Mouse (Mus musculus) lung, adult 2 months (tissue): ENCODE results near the gene Rsbn1l. TPM values are rescaled to one million over a fixed set of nuclear protein-coding genes. Genes with fewer than 3 reads are reported as not detected.

Source experiments
- DNase-seq: peaks from one replicate; pipeline ENCODE4 v3.0.0; 2022
- H3K4me1 ChIP-seq: fragments of 200-500 bp; 2 replicates; pipeline ENCODE4 v1.6.1; 2011; ENCODE audit warnings: low read length; ENCODE audit not compliant: control insufficient read depth, insufficient read depth
- H3K4me3 ChIP-seq: fragments of 200-500 bp; replicated peaks from 2 replicates; pipeline ENCODE3; 2011; ENCODE audit warnings: low read depth, mild to moderate bottlenecking, control low read depth, low read length; ENCODE audit errors: extremely low read depth
- CTCF ChIP-seq: fragments of 200-500 bp; IDR thresholded peaks from 2 replicates; pipeline ENCODE4 v1.5.1; 2011; ENCODE audit warnings: mild to moderate bottlenecking, low read length, control low read depth; ENCODE audit not compliant: insufficient read depth
- POLR2A ChIP-seq: fragments of 200-500 bp; IDR thresholded peaks from 2 replicates; pipeline ENCODE4 v1.6.1; 2011; ENCODE audit warnings: low read depth, mild to moderate bottlenecking, control low read depth, low read length, borderline replicate concordance; ENCODE audit errors: extremely low read depth
- WGBS: fragments of 180-500 bp; shearing (Covaris S2); methylation state at CpG from one replicate; pipeline ENCODE4 v1.1.7; 2018; 5-methylcytosine and 5-hydroxymethylcytosine counted together
- polyA plus RNA-seq: library from polyadenylated mRNA; depleted of rRNA; stranded (reverse); fragments of >200 nt; gene quantifications from 2 replicates; pipeline ENCODE4 v1.2.3, GENCODE M21; 2012

Rsbn1l gene
- polyA plus RNA-seq, 1 experiment: 7.0 TPM

DNA sequence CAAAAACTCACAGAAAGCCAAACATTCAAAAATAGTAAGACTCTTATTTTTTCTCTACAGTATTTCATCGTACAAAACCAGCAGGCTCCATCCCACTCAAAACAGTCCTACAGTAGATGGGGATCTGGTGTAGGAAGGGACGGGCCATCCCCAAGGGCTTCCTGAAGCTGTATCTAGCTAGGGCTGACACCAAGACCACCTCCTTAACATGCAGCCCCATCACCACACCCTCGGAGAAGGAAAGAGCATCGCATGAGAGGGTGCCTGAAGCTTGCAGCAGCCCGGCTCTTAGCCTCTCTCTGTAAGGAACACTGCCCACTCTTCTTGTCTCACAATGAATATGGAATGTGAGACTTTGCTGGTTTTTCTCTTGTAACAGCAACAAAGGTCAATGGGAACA is 17.7 kb downstream of the Rsbn1l start:
- peaks cover 28% of the 10 kb centered on the region for H3K4me1 ChIP-seq
- DNase-seq: no peak
- no peak for TF ChIP-seq CTCF
- no peak for TF ChIP-seq POLR2A
- WGBS: 53% methylated on average over 5 of the region's 5 CpGs
- H3K4me3 ChIP-seq: no peak overlapping the region

DNA sequence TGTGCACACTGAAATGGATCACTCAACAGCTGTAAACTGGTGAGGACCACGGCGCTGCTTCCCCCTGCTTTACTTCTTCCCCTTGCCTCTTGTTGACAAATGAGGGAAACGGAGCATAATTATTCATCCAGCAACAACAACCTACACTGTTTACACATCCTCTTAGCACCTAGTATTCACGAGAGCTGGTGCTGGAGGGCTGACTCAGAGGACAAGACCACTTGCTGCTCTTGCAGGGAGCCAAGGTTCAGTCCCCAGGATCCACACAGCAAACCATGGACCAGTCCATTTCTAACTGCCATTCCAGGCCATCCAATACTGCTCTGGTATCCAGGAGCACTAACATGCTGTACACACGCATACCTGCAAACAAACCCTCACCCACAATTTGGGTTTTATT is 20.3 kb downstream of the Rsbn1l start:
- no peak for DNase-seq
- H3K4me3 ChIP-seq: no peak overlapping the region
- 41% methylated on average over 5 of the region's 5 CpGs for WGBS
- H3K4me1 ChIP-seq: peaks cover 22% of the 10 kb centered on the region
- no peak for TF ChIP-seq CTCF
- no peak for TF ChIP-seq POLR2A

DNA sequence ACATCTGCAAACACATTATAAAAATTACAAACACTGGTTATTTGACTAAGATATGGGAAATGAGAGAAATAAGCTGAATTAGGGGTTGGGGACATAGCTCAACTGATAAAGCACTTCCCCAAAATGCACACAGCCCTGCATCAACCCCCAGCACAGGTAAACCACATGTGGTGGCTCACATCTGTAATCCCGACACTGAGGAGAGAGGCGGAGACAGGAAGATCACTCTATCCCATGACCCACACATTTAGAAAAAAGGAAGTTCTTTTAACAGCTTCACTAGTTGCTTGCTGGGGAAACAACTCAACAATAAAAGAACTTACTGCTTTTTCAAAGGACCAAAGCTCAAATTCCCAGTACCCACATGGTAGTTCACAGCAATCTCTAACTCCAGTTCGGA is 23.6 kb downstream of the Rsbn1l start:
- no peak for DNase-seq
- H3K4me1 ChIP-seq: peaks cover 27% of the 10 kb centered on the region

DNA sequence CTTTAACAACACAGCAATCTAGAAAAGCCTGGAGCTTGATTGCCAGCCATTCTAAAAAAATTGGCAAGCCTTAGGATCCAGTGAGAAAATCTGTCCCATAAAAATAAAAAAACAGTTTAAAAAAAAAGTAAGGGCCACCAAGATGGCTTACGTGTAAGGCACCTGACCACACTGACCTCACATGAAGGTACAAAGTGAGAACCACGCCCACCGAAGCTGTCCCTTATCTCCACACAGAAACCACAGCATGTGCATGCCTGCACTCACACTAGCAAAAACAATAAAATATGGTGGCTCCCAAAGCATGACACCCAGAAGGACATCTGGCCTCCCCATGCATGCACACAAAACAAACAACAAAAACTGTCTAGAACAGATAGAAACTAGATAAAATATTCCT is 24.9 kb downstream of the Rsbn1l start:
- no peak overlapping the region for H3K4me3 ChIP-seq
- WGBS: 79% methylated on average over 3 of the region's 3 CpGs
- DNase-seq: no peak
- TF ChIP-seq CTCF: no peak
- TF ChIP-seq POLR2A: no peak
- peaks cover 29% of the 10 kb centered on the region for H3K4me1 ChIP-seq

More for the DNA sequence above, 23.6 kb downstream of the Rsbn1l start:
- H3K4me3 ChIP-seq: no peak overlapping the region
- WGBS: 76% methylated on average over 3 of the region's 3 CpGs
- no peak for TF ChIP-seq CTCF
- no peak for TF ChIP-seq POLR2A

DNA sequence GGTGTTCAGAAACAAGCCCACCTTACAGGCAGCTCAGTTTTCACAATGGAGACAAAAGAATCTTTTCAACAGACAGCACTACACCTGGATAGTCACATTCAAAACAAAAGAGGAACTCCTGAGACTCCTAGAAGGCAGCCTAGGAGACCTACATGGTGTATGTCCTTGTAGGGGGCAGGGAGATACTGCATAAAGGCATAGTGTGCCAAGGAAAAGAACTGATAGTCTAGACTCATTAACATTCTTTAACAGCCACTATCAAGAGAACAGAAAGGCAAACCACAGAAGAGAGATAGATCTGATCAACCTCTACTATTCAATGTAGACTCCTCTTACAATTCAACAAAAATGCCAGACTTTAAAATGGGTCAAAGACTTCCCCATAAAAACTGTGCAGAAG is 25.8 kb downstream of the Rsbn1l start:
- H3K4me3 ChIP-seq: no peak overlapping the region
- peaks cover 22% of the 10 kb centered on the region for H3K4me1 ChIP-seq
- no peak for DNase-seq
- TF ChIP-seq POLR2A (no peak), CTCF (no peak)

DNA sequence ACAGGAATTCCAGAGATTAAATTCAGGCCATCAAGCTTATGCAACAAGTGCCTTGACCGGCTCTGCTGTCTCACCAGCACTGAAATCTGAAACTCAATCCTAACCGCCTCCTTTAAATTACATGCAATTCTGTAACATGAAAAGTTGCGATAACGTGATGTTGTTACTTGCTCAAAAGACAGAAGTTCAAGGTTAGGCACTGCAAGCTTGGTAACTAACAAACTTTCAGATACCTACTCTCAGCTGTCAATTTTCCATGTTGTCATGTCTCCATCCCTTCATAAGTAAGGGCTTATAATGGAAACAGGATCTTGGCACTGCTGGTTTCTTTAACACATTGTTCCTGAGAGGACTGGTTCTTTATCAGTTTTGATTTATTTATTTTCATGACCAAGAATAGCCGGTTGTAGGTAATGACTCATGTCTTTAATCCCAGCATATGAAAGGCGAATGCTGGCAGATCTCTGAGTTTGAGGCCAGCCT is 26.5 kb downstream of the Rsbn1l start:
- no peak for DNase-seq
- 34% methylated on average over 6 of the region's 6 CpGs for WGBS
- TF ChIP-seq POLR2A: no peak
- TF ChIP-seq CTCF: no peak
- no peak overlapping the region for H3K4me3 ChIP-seq
- H3K4me1 ChIP-seq: peaks cover 19% of the 10 kb centered on the region

DNA sequence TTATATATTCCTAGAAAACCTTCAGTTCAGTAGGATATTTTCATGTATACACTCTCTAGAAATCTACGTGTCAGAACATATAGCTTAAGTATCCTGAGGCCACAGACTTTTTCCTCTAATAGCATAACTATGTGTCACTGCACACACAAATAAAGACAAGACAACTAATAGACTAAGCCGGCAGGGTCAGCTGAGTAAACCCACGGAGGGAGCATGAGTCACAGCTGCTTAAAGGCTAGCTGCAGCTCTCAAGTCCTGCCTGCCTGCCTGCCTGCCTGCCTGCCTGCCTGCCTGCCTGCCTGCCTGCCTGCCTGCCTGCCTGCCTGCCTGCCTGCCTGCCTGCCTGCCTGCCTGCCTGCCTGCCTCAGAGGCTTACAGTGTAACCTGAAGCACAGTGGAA is 30.7 kb downstream of the Rsbn1l start:
- TF ChIP-seq CTCF (no peak), POLR2A (no peak)
- Histone ChIP-seq H3K4me3 (no peak overlapping the region), H3K4me1 (peaks cover 9% of the 10 kb centered on the region)
- no peak for DNase-seq
- WGBS: 57% methylated on average over 3 of the region's 3 CpGs

DNA sequence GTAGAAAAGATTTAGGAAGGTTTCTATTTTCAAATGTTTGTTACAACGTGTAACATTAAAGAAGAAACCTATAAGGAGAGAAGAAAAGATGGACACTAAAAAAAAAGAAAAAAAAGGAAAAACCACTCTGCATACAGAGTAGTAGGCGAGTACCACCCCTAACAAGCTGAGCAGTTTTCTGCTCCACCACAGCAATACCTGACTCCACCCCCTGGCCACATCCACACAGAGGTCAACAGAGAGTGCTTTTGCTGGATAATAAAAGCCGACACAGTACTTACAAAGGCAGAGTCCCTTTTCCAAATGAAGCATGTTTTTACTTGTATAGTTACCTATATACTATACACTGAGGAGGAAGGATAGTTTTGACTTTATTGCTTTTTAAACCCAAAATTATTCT is 31.6 kb downstream of the Rsbn1l start:
- no peak for DNase-seq
- Histone ChIP-seq H3K4me1 (peaks cover 4% of the 10 kb centered on the region; the same call in 1 of the 2 replicates), H3K4me3 (no peak overlapping the region)
- WGBS: 73% methylated on average over 3 of the region's 3 CpGs
- TF ChIP-seq POLR2A (no peak), CTCF (no peak)

DNA sequence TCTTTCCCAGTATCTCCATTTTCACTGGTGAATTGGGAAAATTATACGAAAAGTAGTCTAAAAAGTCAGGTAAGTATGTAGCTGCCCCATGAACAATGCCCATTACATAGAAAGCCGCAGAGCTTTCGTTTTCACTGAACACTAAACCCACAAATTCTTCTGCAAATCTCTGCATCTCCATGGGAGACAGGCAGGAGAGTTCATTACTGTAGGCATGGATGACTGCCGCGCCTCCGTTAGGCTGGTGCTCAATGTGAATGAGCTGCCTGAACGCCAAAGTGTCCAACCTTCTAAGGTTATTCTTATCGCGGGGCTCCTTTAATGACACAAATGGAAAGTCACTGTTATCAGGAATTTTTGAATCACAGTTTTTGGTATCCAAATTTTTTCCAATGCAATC is 36.6 kb downstream of the Rsbn1l start:
- WGBS: 92% methylated on average over 9 of the region's 9 CpGs
- TF ChIP-seq POLR2A (no peak), CTCF (no peak)
- no peaks in the 10 kb centered on the region for H3K4me1 ChIP-seq
- no peak overlapping the region for H3K4me3 ChIP-seq
- no peak for DNase-seq

DNA sequence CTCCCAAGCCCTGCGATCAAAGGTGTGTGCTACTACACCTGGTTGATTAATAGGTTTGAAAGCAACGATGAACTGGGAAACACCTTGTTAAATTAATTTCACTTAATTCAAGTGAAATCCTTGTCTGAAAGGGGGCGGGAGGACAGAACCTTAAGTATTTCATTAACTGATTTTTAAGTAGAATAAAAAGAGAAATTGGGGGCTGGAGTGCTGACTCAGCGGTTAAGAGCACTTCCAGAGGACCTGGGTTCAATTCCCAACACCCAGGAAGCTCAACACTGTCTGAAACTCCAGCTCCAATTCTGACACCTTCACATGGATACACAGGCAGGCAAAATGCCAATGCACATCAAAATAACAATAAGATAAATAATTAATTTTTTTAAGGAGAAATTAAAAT is 37.2 kb downstream of the Rsbn1l start:
- TF ChIP-seq POLR2A (no peak), CTCF (no peak)
- Histone ChIP-seq H3K4me3 (no peak overlapping the region), H3K4me1 (no peaks in the 10 kb centered on the region)
- no peak for DNase-seq
- 97% methylated on average over 4 of the region's 4 CpGs for WGBS
